Mouse (Mus musculus) CH12.LX (cell line): ENCODE measurements around the gene 4921524J17Rik. TPM values are rescaled to one million over a fixed set of nuclear protein-coding genes. Genes with fewer than 3 reads are reported as not detected.
A peak's percentile ranks its signal among the peaks of the same experiment; 100 is the strongest.

Experiments used
- DNase-seq: peaks from one replicate; pipeline ENCODE4 v3.0.0-alpha.2; 2013; ENCODE audit errors: extremely low read depth
- H3K27ac ChIP-seq: 2 replicates; pipeline ENCODE4 v1.5.1; 2012; ENCODE audit warnings: low read depth, mild to moderate bottlenecking, control low read depth, moderate library complexity; ENCODE audit not compliant: insufficient read depth
- H3K27me3 ChIP-seq: replicated peaks from 2 replicates; pipeline ENCODE3; 2012; ENCODE audit warnings: inconsistent platforms
- H3K36me3 ChIP-seq, 2 experiments: replicated peaks in 1 of 2; 2 replicates each; pipeline versions ENCODE3 to v1.6.1; 2012; ENCODE audit warnings: inconsistent platforms in 1 of 2, low read length in 1 of 2, mild to moderate bottlenecking in 1 of 2, mixed read lengths in 1 of 2, moderate library complexity in 1 of 2; ENCODE audit not compliant: control insufficient read depth in 1 of 2, insufficient read depth in 1 of 2
- H3K4me1 ChIP-seq, 2 experiments: 2 replicates each; pipeline ENCODE4 v1.6.1; 2012; ENCODE audit warnings: inconsistent platforms in 1 of 2, moderate library complexity in 1 of 2; ENCODE audit not compliant: insufficient read depth in 2 of 2, control insufficient read depth in 1 of 2
- H3K4me2 ChIP-seq: 2 replicates; pipeline ENCODE4 v1.6.1; 2012; ENCODE audit warnings: low read depth, mild to moderate bottlenecking, control low read depth; ENCODE audit not compliant: poor library complexity, insufficient read depth, severe bottlenecking
- H3K4me3 ChIP-seq, 3 experiments: fragments of 150-350 bp in 1 of 3; sonication (generic) in 1 of 3; replicated peaks in 1 of 3; 2 replicates each; pipeline versions ENCODE3 to v1.5.1; 2011 to 2012; ENCODE audit warnings: low read depth in 2 of 3, low read length in 2 of 3, mild to moderate bottlenecking in 2 of 3, moderate library complexity in 2 of 3, control low read depth in 1 of 3, improper control_type of control experiment in 1 of 3, inconsistent platforms in 1 of 3, mixed read lengths in 1 of 3; ENCODE audit not compliant: poor library complexity in 1 of 3
- H3K79me2 ChIP-seq: replicated peaks from 2 replicates; pipeline ENCODE4 v1.6.1; 2012; ENCODE audit warnings: mild to moderate bottlenecking, moderate library complexity; ENCODE audit not compliant: control insufficient read depth, poor library complexity, insufficient read depth, severe bottlenecking; ENCODE audit errors: extremely low read depth
- H3K9ac ChIP-seq: 2 replicates; pipeline ENCODE4 v1.6.1; 2012; ENCODE audit warnings: low read depth, mild to moderate bottlenecking, control low read depth, moderate library complexity; ENCODE audit not compliant: insufficient read depth
- H3K9me3 ChIP-seq: replicated peaks from 2 replicates; pipeline ENCODE3; 2012; ENCODE audit warnings: low read length, inconsistent platforms, mixed read lengths
- CTCF ChIP-seq, 2 experiments: IDR thresholded peaks in 1 of 2; conservative IDR thresholded peaks in 1 of 2; 2 replicates each; pipeline ENCODE4 v1.5.1; 2011 to 2012; ENCODE audit warnings: low read depth in 2 of 2, low read length in 2 of 2, improper control_type of control experiment in 1 of 2, inconsistent platforms in 1 of 2, mild to moderate bottlenecking in 1 of 2, moderate library complexity in 1 of 2
- E2F4 ChIP-seq: IDR thresholded peaks from 2 replicates; pipeline ENCODE4 v1.6.1; 2011; ENCODE audit warnings: low read depth, low read length, improper control_type of control experiment; ENCODE audit not compliant: insufficient replicate concordance
- ELF1 ChIP-seq: IDR thresholded peaks from 2 replicates; pipeline ENCODE4 v1.6.1; 2014; ENCODE audit warnings: low read depth, mild to moderate bottlenecking, inconsistent platforms, low read length, improper control_type of control experiment
- GABPA ChIP-seq: IDR thresholded peaks from 2 replicates; pipeline ENCODE4 v1.6.1; 2012; ENCODE audit warnings: low read depth, low read length, improper control_type of control experiment, inconsistent platforms; ENCODE audit not compliant: insufficient replicate concordance
- HCFC1 ChIP-seq: IDR thresholded peaks from 2 replicates; pipeline ENCODE4 v1.6.1; 2012; ENCODE audit warnings: low read depth, mild to moderate bottlenecking, inconsistent platforms, low read length, improper control_type of control experiment
- IRF4 ChIP-seq: IDR thresholded peaks from 2 replicates; pipeline ENCODE4 v1.6.1; 2014; ENCODE audit warnings: low read depth, mild to moderate bottlenecking, inconsistent platforms, low read length, improper control_type of control experiment
- JUN ChIP-seq: IDR thresholded peaks from 2 replicates; pipeline ENCODE4 v1.6.1; 2011; ENCODE audit warnings: low read depth, mild to moderate bottlenecking, low read length, improper control_type of control experiment, moderate library complexity; ENCODE audit not compliant: insufficient read depth
- KAT2A ChIP-seq: IDR thresholded peaks from 2 replicates; pipeline ENCODE4 v1.6.1; 2012; ENCODE audit warnings: low read length, improper control_type of control experiment, inconsistent platforms; ENCODE audit not compliant: insufficient replicate concordance
- MAFK ChIP-seq: IDR thresholded peaks from 2 replicates; pipeline ENCODE4 v1.6.1; 2011; ENCODE audit warnings: low read length, improper control_type of control experiment; ENCODE audit not compliant: insufficient replicate concordance
- MAX ChIP-seq: IDR thresholded peaks from 2 replicates; pipeline ENCODE4 v1.6.1; 2011; ENCODE audit warnings: low read length, improper control_type of control experiment
- MAZ ChIP-seq: IDR thresholded peaks from 2 replicates; pipeline ENCODE4 v1.6.1; 2012; ENCODE audit warnings: low read depth, mild to moderate bottlenecking, inconsistent platforms, low read length, improper control_type of control experiment, moderate library complexity
- MEF2A ChIP-seq: IDR thresholded peaks from 2 replicates; pipeline ENCODE4 v1.6.1; 2014; ENCODE audit warnings: low read depth, mild to moderate bottlenecking, inconsistent platforms, low read length, improper control_type of control experiment, borderline replicate concordance
- NELFE ChIP-seq: IDR thresholded peaks from 2 replicates; pipeline ENCODE4 v1.6.1; 2011; ENCODE audit warnings: low read depth, low read length, improper control_type of control experiment
- NRF1 ChIP-seq: IDR thresholded peaks from 2 replicates; pipeline ENCODE4 v1.6.1; 2014; ENCODE audit warnings: low read depth, mild to moderate bottlenecking, inconsistent platforms, low read length, improper control_type of control experiment, moderate library complexity
- POLR2AphosphoS2 ChIP-seq: IDR thresholded peaks from 2 replicates; pipeline ENCODE4 v1.6.1; 2011; ENCODE audit warnings: low read depth, low read length, improper control_type of control experiment
- RAD21 ChIP-seq: IDR thresholded peaks from 2 replicates; pipeline ENCODE4 v1.6.1; 2011; ENCODE audit warnings: low read depth, mild to moderate bottlenecking, low read length, improper control_type of control experiment, moderate library complexity
- SIN3A ChIP-seq: IDR thresholded peaks from 2 replicates; pipeline ENCODE4 v1.6.1; 2012; ENCODE audit warnings: low read length, improper control_type of control experiment, inconsistent platforms
- TCF12 ChIP-seq: IDR thresholded peaks from 2 replicates; pipeline ENCODE4 v1.6.1; 2014; ENCODE audit warnings: low read depth, mild to moderate bottlenecking, inconsistent platforms, low read length, improper control_type of control experiment
- ZC3H11A ChIP-seq: IDR thresholded peaks from 2 replicates; pipeline ENCODE4 v1.6.1; 2012; ENCODE audit warnings: low read depth, mild to moderate bottlenecking, inconsistent platforms, low read length, improper control_type of control experiment
- ZKSCAN1 ChIP-seq: IDR thresholded peaks from 2 replicates; pipeline ENCODE4 v1.6.1; 2012; ENCODE audit warnings: low read depth, inconsistent platforms, low read length, improper control_type of control experiment, borderline replicate concordance
- ZMIZ1 ChIP-seq: IDR thresholded peaks from 2 replicates; pipeline ENCODE4 v1.6.1; 2012; ENCODE audit warnings: low read depth, mild to moderate bottlenecking, inconsistent platforms, low read length, improper control_type of control experiment
- dilution Hi-C: fragments of 300-500 bp; cut with MboI; formaldehyde crosslinking; loops from 2 replicates; pipeline ENCODE4 v1.14.3; 2020; ENCODE audit warnings: low sequenced_read_pairs; ENCODE audit not compliant: extremely low pct_unique_long_range_greater_than_20kb, extremely low pct_ligation_motif_present
- in situ Hi-C: fragments of 300-500 bp; cut with MboI; formaldehyde crosslinking; loops from 3 replicates; pipeline ENCODE4 v1.14.3; 2019; ENCODE audit warnings: low sequenced_read_pairs, low pct_ligation_motif_present, low pct_unique_long_range_greater_than_20kb, mixed read lengths
- polyA plus RNA-seq: library from polyadenylated mRNA; unstranded; fragments of >175 nt; gene quantifications from 2 replicates; pipeline ENCODE4 v1.2.1, GENCODE M21; 2012; ENCODE audit warnings: low read depth; ENCODE audit not compliant: insufficient read length
- total RNA-seq, 2 experiments: library from RNA; depleted of rRNA; stranded (reverse); fragments of 300-350 nt in 1 of 2; fragments of >200 nt in 1 of 2; gene quantifications; 2 replicates each; pipeline ENCODE4 v1.2.3; 2012 to 2014

4921524J17Rik gene
- total and polyA plus RNA-seq, 3 experiments: 10.3 to 28.8 (median 25.1) TPM

GRCm38 (mm10) chr8:85460804-85461203 lies 28.2 kb upstream of the 4921524J17Rik start:
- H3K9ac ChIP-seq: no peak overlapping the region
- H3K36me3 ChIP-seq: no peaks in the 10 kb centered on the region
- DNase-seq: no peak
- in situ Hi-C loops (loop anchor here (25.0 kb wide), 1 partner anchor 201 kb away; no protein-coding TSS in a partner anchor), dilution Hi-C loops (no loop called here)
- no peaks in the 10 kb centered on the region for H3K9me3 ChIP-seq
- TF ChIP-seq CTCF (conservative IDR thresholded peaks at IDR 0.05 in 1 of 2, IDR thresholded peaks at IDR 0.05 in 1 of 2; ENCODE audit: low read depth in 2 of 2, low read length in 2 of 2) (peak in 1 of 2 experiments; percentile 49; a peak in 2 of 4 replicates), NELFE (no peak), RAD21 (peak; percentile 44)
- no peak overlapping the region for H3K4me2 ChIP-seq
- H3K27me3 ChIP-seq: no peaks in the 10 kb centered on the region
- peaks cover 0 to 10% of the 10 kb centered on the region in 2 experiments; a peak in 2 of 4 replicates for H3K4me1 ChIP-seq
- H3K27ac ChIP-seq: no peak overlapping the region
- H3K4me3 ChIP-seq: no peak overlapping the region
- H3K79me2 ChIP-seq: no peaks in the 10 kb centered on the region

GRCm38 (mm10) chr8:85459582-85459981 lies 26.9 kb upstream of the 4921524J17Rik start:
- H3K9me3 ChIP-seq: no peaks in the 10 kb centered on the region
- H3K4me2 ChIP-seq: no peak overlapping the region
- H3K27me3 ChIP-seq: no peaks in the 10 kb centered on the region
- dilution Hi-C loops: no loop called here
- TF ChIP-seq MAZ (no peak), MAFK (no peak), ELF1 (no peak), POLR2AphosphoS2 (no peak), IRF4 (no peak), HCFC1 (no peak), TCF12 (no peak), ZKSCAN1 (no peak), KAT2A (no peak), MAX (no peak), NRF1 (no peak), SIN3A (no peak), GABPA (no peak), ZMIZ1 (no peak), E2F4 (no peak), MEF2A (no peak), ZC3H11A (no peak), RAD21 (no peak), JUN (no peak)
- in situ Hi-C loops: loop anchor here (25.0 kb wide), 1 partner anchor 203 kb away; no protein-coding TSS in a partner anchor
- H3K36me3 ChIP-seq: no peaks in the 10 kb centered on the region
- no peak overlapping the region for H3K27ac ChIP-seq
- no peak for DNase-seq
- H3K79me2 ChIP-seq: no peaks in the 10 kb centered on the region
- peaks cover 0 to 10% of the 10 kb centered on the region in 2 experiments; a peak in 2 of 4 replicates for H3K4me1 ChIP-seq
- H3K4me3 ChIP-seq: no peak overlapping the region
- no peak overlapping the region for H3K9ac ChIP-seq
